Mouse (Mus musculus): ENCODE measurements around the gene Plppr3. TPM values are rescaled to one million over a fixed set of nuclear protein-coding genes. Genes with fewer than 3 reads are reported as not detected.

Gene Plppr3
- 29.8 and 33.3 TPM in 2 replicates for polyA plus RNA-seq (2012; rRNA removed; ENCODE audit: low replicate concordance)

DNA sequence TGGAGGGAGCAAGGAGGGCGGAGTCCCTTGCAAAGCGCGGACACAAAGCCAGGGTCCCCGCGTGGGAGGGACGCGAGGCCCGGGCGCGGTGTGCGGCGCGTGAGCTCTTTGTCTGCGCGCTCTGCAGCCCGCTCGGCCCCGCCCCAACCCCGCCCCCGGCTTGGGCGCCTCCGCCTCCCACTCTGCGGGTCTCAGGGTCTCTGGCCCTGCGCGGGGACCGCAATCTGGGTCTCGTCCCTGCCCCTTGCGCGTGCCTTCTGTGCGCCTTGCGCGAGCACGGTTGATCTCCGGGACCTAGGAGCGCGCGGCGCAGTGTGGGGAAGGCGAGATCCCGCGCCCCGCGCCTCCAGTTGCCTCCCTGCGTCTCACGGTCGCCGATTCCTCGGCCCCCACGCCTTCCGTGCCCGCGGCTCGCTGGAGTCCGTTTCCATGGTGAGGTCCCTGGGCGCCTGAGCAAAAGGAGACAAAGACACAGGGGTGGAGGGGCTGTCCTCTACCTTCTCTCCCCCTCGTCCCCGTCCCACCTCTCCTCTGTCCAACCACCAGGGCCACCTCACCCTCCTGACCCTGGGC is at the start of gene Plppr3, which contains the start of gene Prtn3:
Gene Plppr3 (minus strand): TSS at position 345 of the 573 bp plus-strand sequence.
Gene Prtn3 (plus strand): TSS at position 187 of the 573 bp plus-strand sequence.

DNA sequence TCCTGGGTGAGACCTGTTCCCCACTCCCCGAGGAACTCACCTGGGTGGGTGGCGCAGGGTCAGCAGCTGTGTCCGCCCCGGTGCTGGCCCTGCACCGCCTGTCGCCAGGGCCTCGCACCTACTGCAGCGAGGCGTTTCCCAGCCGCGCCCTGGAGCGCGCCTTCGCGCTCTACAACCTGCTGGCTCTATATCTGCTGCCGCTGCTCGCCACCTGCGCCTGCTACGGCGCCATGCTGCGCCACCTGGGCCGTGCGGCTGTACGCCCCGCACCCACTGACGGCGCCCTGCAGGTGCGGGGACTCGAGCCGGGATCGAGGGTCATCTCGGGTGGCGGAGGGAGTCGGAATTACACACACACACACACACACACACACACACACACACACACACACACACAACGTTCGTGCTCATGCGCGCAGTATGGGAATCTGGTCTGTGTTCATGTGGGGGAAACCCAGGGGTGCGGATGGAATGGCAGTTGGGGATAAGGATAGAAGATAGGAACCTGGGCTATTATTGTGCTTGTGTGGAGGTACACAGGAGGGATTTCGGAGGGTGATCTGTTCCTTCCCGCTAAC is 46.6 kb upstream of the Plppr3 start, which contains the start of gene R3hdm4:
Gene R3hdm4 (minus strand): TSS at position 251 of the 578 bp plus-strand sequence.

GRCm38 (mm10) chr10:79916808-79917531 is 42.5 kb upstream of the Plppr3 start, which contains the start of gene Kiss1r:
Kiss1r (plus strand) TSS chr10:79916971.

GRCm38 (mm10) chr10:79910556-79910955 is 36.1 kb upstream of the Plppr3 start, which contains the start of gene Gm26602:
Gm26602 (plus strand) TSS chr10:79910856.

GRCm38 (mm10) chr10:79908167-79909091 is 34.0 kb upstream of the Plppr3 start, which contains the start of gene Med16:
Med16 (minus strand) TSS chr10:79908923.

DNA sequence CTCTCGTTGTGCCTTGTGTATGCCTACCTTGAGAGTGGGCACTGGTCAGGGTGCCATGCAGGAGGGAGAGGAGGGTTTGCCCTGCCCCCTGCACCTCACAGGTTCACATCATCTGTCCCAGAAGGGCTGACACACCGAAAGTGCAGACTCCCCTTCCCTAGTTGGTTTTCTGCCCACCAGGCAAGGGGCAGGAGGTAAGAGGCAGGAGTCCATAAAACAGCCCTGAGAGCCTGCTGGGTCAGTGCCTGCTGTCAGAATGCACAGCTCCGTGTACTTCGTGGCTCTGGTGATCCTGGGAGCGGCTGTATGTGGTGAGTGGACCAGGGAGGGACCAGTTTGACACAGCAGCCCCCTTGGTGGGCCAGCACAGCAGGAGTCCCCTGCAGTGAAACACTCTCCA is 16.2 kb upstream of the Plppr3 start, which contains the start of gene Cfd:
Gene Cfd (plus strand): TSS at position 184 of the 400 bp plus-strand sequence.

GRCm38 (mm10) chr10:79886054-79886453 is 11.6 kb upstream of the Plppr3 start, which contains the start of gene Elane:
Elane (plus strand) TSS chr10:79886247.

DNA sequence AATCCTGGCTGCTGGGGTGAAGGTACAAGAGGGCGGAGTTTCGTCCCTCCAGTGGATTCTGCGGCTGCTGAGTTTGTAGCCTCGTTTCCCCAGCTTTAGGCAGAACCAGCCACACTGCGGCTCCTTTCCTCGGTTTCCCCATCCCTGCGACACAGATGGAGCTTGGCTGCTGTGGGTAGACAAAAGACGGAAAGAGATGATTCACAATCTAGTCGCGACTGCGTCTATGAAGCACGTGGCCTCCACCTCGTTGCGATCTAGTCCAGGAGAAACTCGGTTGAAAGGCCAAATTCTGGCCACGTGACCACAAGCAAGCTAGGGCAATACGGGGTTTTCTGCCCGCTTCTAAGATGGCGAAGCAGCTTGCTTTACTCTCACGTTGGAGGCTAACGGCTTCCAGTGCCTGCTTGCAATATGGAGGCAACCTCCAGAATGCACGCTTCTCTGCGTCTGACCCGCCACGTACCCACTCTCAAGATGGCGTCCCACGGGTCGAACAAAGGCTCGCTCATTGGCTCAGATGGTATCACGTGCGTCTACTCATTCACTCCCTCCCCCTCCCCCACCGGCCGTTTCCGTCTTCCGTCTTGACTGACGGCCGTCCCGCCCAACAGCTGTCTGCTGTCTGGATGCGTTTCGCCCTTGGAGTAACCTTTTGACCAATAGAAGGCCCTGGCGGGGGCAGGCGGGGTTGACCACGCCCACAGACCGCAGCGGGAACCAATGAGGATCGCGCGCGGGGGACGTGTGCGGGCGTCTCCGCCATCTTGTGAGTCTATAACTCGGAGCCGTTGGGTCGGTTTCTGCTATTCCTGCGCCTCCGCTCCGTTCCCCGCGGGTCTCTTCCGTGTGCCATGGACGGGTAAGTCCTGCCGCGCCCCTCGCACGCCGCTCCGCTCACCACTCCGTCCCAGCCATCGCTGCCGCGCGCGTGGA is 20.3 kb downstream of the Plppr3 start, which contains the start of gene Ptbp1:
Gene Ptbp1 (plus strand): TSS at position 568 of the 936 bp plus-strand sequence.

DNA sequence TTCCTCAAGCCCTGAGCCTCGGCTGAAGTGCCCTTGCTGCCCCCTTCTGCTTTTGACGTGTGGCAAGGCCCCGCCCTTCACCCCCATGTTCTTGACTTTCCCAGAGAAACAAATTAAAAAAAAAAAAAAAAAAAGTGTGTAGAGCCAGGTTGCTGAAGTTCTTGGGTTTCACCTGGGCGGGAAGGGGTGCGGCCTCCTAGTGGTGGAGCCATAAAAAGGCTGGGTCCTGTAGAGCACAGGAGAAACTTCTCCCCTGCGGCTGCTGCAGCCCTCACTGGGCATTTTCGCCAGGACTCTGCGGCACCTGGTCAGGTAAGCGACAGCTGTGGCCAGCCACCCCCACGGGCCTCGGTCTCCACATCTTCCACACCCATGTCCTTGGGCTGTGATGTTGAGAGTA is 53.7 kb downstream of the Plppr3 start, which contains the start of gene Misp:
Gene Misp (plus strand): TSS at position 208 of the 400 bp plus-strand sequence.

Other genes with a start within 250 kb of the Plppr3 start
- gene Shc2, start 236.7 kb downstream of the Plppr3 start, polyA plus RNA-seq (2012; rRNA removed; ENCODE audit: low replicate concordance), result 12.4 and 17.4 TPM in 2 replicates
- gene Odf3l2, start 228.9 kb downstream of the Plppr3 start, polyA plus RNA-seq (2012; rRNA removed; ENCODE audit: low replicate concordance), result 2.3 TPM in 1 of 2 replicates, not detected in the other
- gene Madcam1, start 210.1 kb downstream of the Plppr3 start, polyA plus RNA-seq (2012; rRNA removed; ENCODE audit: low replicate concordance), result 3.9 and 8.7 TPM in 2 replicates
- 46.9 and 119 TPM in 2 replicates for gene Tpgs1, start 205.3 kb downstream of the Plppr3 start, polyA plus RNA-seq (2012; rRNA removed; ENCODE audit: low replicate concordance)
- gene Cdc34, start 192.4 kb downstream of the Plppr3 start, polyA plus RNA-seq (2012; rRNA removed; ENCODE audit: low replicate concordance), result 265 and 337 TPM in 2 replicates
- gene Gzmm, start 185.6 kb downstream of the Plppr3 start, polyA plus RNA-seq (2012; rRNA removed; ENCODE audit: low replicate concordance), result 1.1 and 1.3 TPM in 2 replicates
- 489 and 512 TPM in 2 replicates for gene Bsg, start 170.1 kb downstream of the Plppr3 start, polyA plus RNA-seq (2012; rRNA removed; ENCODE audit: low replicate concordance)
- 1.9 and 6.1 TPM in 2 replicates for gene Hcn2, start 158.0 kb downstream of the Plppr3 start, polyA plus RNA-seq (2012; rRNA removed; ENCODE audit: low replicate concordance)
- gene Polrmt, start 128.1 kb downstream of the Plppr3 start, polyA plus RNA-seq (2012; rRNA removed; ENCODE audit: low replicate concordance), result 53.1 and 71.6 TPM in 2 replicates
- gene Fgf22, start 119.6 kb downstream of the Plppr3 start, polyA plus RNA-seq (2012; rRNA removed; ENCODE audit: low replicate concordance), result 0.19 TPM in 1 of 2 replicates, not detected in the other
- gene Rnf126, start 107.7 kb downstream of the Plppr3 start, polyA plus RNA-seq (2012; rRNA removed; ENCODE audit: low replicate concordance), result 91.7 and 212 TPM in 2 replicates
- gene Fstl3, start 97.4 kb downstream of the Plppr3 start, polyA plus RNA-seq (2012; rRNA removed; ENCODE audit: low replicate concordance), result 19.5 and 24.6 TPM in 2 replicates
- gene Prss57, start 83.7 kb downstream of the Plppr3 start, polyA plus RNA-seq (2012; rRNA removed; ENCODE audit: low replicate concordance), result 0.26 and 0.27 TPM in 2 replicates
- gene Palm, start 81.1 kb downstream of the Plppr3 start, polyA plus RNA-seq (2012; rRNA removed; ENCODE audit: low replicate concordance), result 49.2 and 87.4 TPM in 2 replicates
- gene Misp, start 53.6 kb downstream of the Plppr3 start, polyA plus RNA-seq (2012; rRNA removed; ENCODE audit: low replicate concordance), result 1.3 TPM in 2 replicates
- gene Ptbp1, start 20.2 kb downstream of the Plppr3 start, polyA plus RNA-seq (2012; rRNA removed; ENCODE audit: low replicate concordance), result 163 and 219 TPM in 2 replicates
- 17.2 and 40.5 TPM in 2 replicates for gene Prtn3, start 158 bp downstream of the Plppr3 start, polyA plus RNA-seq (2012; rRNA removed; ENCODE audit: low replicate concordance)
- 3.4 and 5.8 TPM in 2 replicates for gene Elane, start 11.6 kb upstream of the Plppr3 start, polyA plus RNA-seq (2012; rRNA removed; ENCODE audit: low replicate concordance)
- 26,645 and 44,997 TPM in 2 replicates for gene Cfd, start 16.2 kb upstream of the Plppr3 start, polyA plus RNA-seq (2012; rRNA removed; ENCODE audit: low replicate concordance)
- 66.2 and 92.4 TPM in 2 replicates for gene Med16, start 34.3 kb upstream of the Plppr3 start, polyA plus RNA-seq (2012; rRNA removed; ENCODE audit: low replicate concordance)
- not detected in 2 replicates for gene Gm26602, start 36.2 kb upstream of the Plppr3 start, polyA plus RNA-seq (2012; rRNA removed; ENCODE audit: low replicate concordance)
- gene Kiss1r, start 42.3 kb upstream of the Plppr3 start, polyA plus RNA-seq (2012; rRNA removed; ENCODE audit: low replicate concordance), result 9.0 and 14.4 TPM in 2 replicates
- 194 and 208 TPM in 2 replicates for gene R3hdm4, start 46.6 kb upstream of the Plppr3 start, polyA plus RNA-seq (2012; rRNA removed; ENCODE audit: low replicate concordance)
- 5.2 and 16.6 TPM in 2 replicates for gene Arid3a, start 52.4 kb upstream of the Plppr3 start, polyA plus RNA-seq (2012; rRNA removed; ENCODE audit: low replicate concordance)
- 47.1 and 52.1 TPM in 2 replicates for gene Wdr18, start 85.5 kb upstream of the Plppr3 start, polyA plus RNA-seq (2012; rRNA removed; ENCODE audit: low replicate concordance)
- 0.10 and 0.30 TPM in 2 replicates for gene Grin3b, start 96.1 kb upstream of the Plppr3 start, polyA plus RNA-seq (2012; rRNA removed; ENCODE audit: low replicate concordance)
- 304 and 505 TPM in 2 replicates for gene Tmem259, start 109.7 kb upstream of the Plppr3 start, polyA plus RNA-seq (2012; rRNA removed; ENCODE audit: low replicate concordance)
- 138 and 301 TPM in 2 replicates for gene Cnn2, start 114.0 kb upstream of the Plppr3 start, polyA plus RNA-seq (2012; rRNA removed; ENCODE audit: low replicate concordance)
- 23.5 and 40.2 TPM in 2 replicates for gene Abca7, start 121.9 kb upstream of the Plppr3 start, polyA plus RNA-seq (2012; rRNA removed; ENCODE audit: low replicate concordance)
- gene Arhgap45, start 142.0 kb upstream of the Plppr3 start, polyA plus RNA-seq (2012; rRNA removed; ENCODE audit: low replicate concordance), result 152 and 343 TPM in 2 replicates
- gene Polr2e, start 165.2 kb upstream of the Plppr3 start, polyA plus RNA-seq (2012; rRNA removed; ENCODE audit: low replicate concordance), result 129 and 172 TPM in 2 replicates
- gene Gpx4, start 172.5 kb upstream of the Plppr3 start, polyA plus RNA-seq (2012; rRNA removed; ENCODE audit: low replicate concordance), result 1,265 and 1,308 TPM in 2 replicates
- 106 and 161 TPM in 2 replicates for gene Sbno2, start 230.9 kb upstream of the Plppr3 start, polyA plus RNA-seq (2012; rRNA removed; ENCODE audit: low replicate concordance)
- gene Stk11, start 241.2 kb upstream of the Plppr3 start, polyA plus RNA-seq (2012; rRNA removed; ENCODE audit: low replicate concordance), result 164 and 186 TPM in 2 replicates

Measured in mammary gland, adult 2 months (tissue).